Mouse (Mus musculus): ENCODE data around the gene Fbxw2. TPM values are rescaled to one million over a fixed set of nuclear protein-coding genes. Genes with fewer than 3 reads are reported as not detected.
"Not testable (repeated sequence)": the region's sequence is repeated elsewhere in the genome, so short reads cannot be mapped to it uniquely, and the experiment has no call there.

Gene Fbxw2
- polyA plus RNA-seq, 1 experiment from 2014 or later: 51.0 TPM

- Histone ChIP-seq H3K4me2 (ENCODE audit: low read depth, low read length) (peak within 1 kb of the TSS; percentile 75), H3K27me3 (ENCODE audit: control insufficient read depth, insufficient read depth, low read depth, low read length) (no peaks in the 10 kb centered on the region), H3K4me1 (ENCODE audit: control insufficient read depth, low read depth, low read length) (peaks cover 37% of the 10 kb centered on the region), H3K36me3 (ENCODE audit: control insufficient read depth, insufficient read depth) (peaks cover 37% of the 10 kb centered on the region), H3K4me3 (ENCODE audit: low read depth, low read length) (peak within 1 kb of the TSS; percentile 99), H3K27ac (ENCODE audit: low read length) (peak within 1 kb of the TSS; percentile 95), H3K9me3 (replicated peaks; ENCODE audit: control insufficient read depth, low read length) (no peaks in the 10 kb centered on the region), H3K9ac (ENCODE audit: low read depth, low read length) (peak within 1 kb of the TSS; percentile 98)
- WGBS (ENCODE audit: insufficient replicate concordance): under 1% methylated on average over 60 of the region's 60 CpGs
- ATAC-seq (ENCODE audit: low read depth): peak; percentile 96
These were observed 54.5 kb downstream of the Fbxw2 start, which contains the start of gene Hspa5 for GRCm38 (mm10) chr2:34771368-34772226. Gene Hspa5, plus strand, starts transcription at chr2:34771970.

GRCm38 (mm10) chr2:34770951-34771350 lies 55.2 kb downstream of the Fbxw2 start:
- WGBS (ENCODE audit: insufficient replicate concordance): 3% methylated on average over 6 of the region's 6 CpGs
- Histone ChIP-seq H3K4me2 (ENCODE audit: low read depth, low read length) (peak overlapping the region; percentile 75), H3K4me1 (ENCODE audit: control insufficient read depth, low read depth, low read length) (peaks cover 32% of the 10 kb centered on the region), H3K4me3 (ENCODE audit: low read depth, low read length) (peak overlapping the region; percentile 99), H3K36me3 (ENCODE audit: control insufficient read depth, insufficient read depth) (peaks cover 31% of the 10 kb centered on the region), H3K9me3 (replicated peaks; ENCODE audit: control insufficient read depth, low read length) (no peaks in the 10 kb centered on the region), H3K27ac (ENCODE audit: low read length) (peak overlapping the region; percentile 76), H3K9ac (ENCODE audit: low read depth, low read length) (peak overlapping the region; percentile 82), H3K27me3 (ENCODE audit: control insufficient read depth, insufficient read depth, low read depth, low read length) (no peaks in the 10 kb centered on the region)
- ATAC-seq (ENCODE audit: low read depth): no peak

- H3K9ac ChIP-seq (ENCODE audit: low read depth, low read length): peak overlapping the region; percentile 82
- H3K4me3 ChIP-seq (ENCODE audit: low read depth, low read length): peak overlapping the region; percentile 99
- H3K27me3 ChIP-seq (ENCODE audit: control insufficient read depth, insufficient read depth, low read depth, low read length): no peaks in the 10 kb centered on the region
- peak overlapping the region; percentile 75 for H3K4me2 ChIP-seq (ENCODE audit: low read depth, low read length)
- H3K27ac ChIP-seq (ENCODE audit: low read length): peak overlapping the region; percentile 55; the same call in 1 of the 2 replicates
- peaks cover 28% of the 10 kb centered on the region for H3K4me1 ChIP-seq (ENCODE audit: control insufficient read depth, low read depth, low read length)
- WGBS (ENCODE audit: insufficient replicate concordance): 73% methylated on average over 2 of the region's 2 CpGs
- H3K36me3 ChIP-seq (ENCODE audit: control insufficient read depth, insufficient read depth): peaks cover 22% of the 10 kb centered on the region
- H3K9me3 ChIP-seq (replicated peaks; ENCODE audit: control insufficient read depth, low read length): no peaks in the 10 kb centered on the region
- no peak for ATAC-seq (ENCODE audit: low read depth)
These were observed 56.1 kb downstream of the Fbxw2 start for GRCm38 (mm10) chr2:34770049-34770448.

- H3K27ac ChIP-seq (ENCODE audit: low read length): no peak overlapping the region
- no peak overlapping the region for H3K9ac ChIP-seq (ENCODE audit: low read depth, low read length)
- no peaks in the 10 kb centered on the region for H3K36me3 ChIP-seq (ENCODE audit: control insufficient read depth, insufficient read depth)
- ATAC-seq (ENCODE audit: low read depth): no peak
- 60% methylated on average over 12 of the region's 12 CpGs for WGBS (ENCODE audit: insufficient replicate concordance)
- H3K4me3 ChIP-seq (ENCODE audit: low read depth, low read length): no peak overlapping the region
- peaks cover 22% of the 10 kb centered on the region for H3K4me1 ChIP-seq (ENCODE audit: control insufficient read depth, low read depth, low read length)
- H3K4me2 ChIP-seq (ENCODE audit: low read depth, low read length): no peak overlapping the region
- H3K9me3 ChIP-seq (replicated peaks; ENCODE audit: control insufficient read depth, low read length): no peaks in the 10 kb centered on the region
- H3K27me3 ChIP-seq (ENCODE audit: control insufficient read depth, insufficient read depth, low read depth, low read length): no peaks in the 10 kb centered on the region
These were observed 61.3 kb downstream of the Fbxw2 start for GRCm38 (mm10) chr2:34764801-34765200.

GRCm38 (mm10) chr2:34762872-34763271 lies 63.2 kb downstream of the Fbxw2 start:
- Histone ChIP-seq H3K4me2 (ENCODE audit: low read depth, low read length) (peak overlapping the region; percentile 30; the same call in 1 of the 2 replicates), H3K27ac (ENCODE audit: low read length) (peak overlapping the region; percentile 85), H3K4me3 (ENCODE audit: low read depth, low read length) (no peak overlapping the region), H3K36me3 (ENCODE audit: control insufficient read depth, insufficient read depth) (no peaks in the 10 kb centered on the region), H3K27me3 (ENCODE audit: control insufficient read depth, insufficient read depth, low read depth, low read length) (no peaks in the 10 kb centered on the region), H3K9me3 (replicated peaks; ENCODE audit: control insufficient read depth, low read length) (no peaks in the 10 kb centered on the region), H3K9ac (ENCODE audit: low read depth, low read length) (peak overlapping the region; percentile 36; the same call in 1 of the 2 replicates), H3K4me1 (ENCODE audit: control insufficient read depth, low read depth, low read length) (peaks cover 22% of the 10 kb centered on the region)
- peak; percentile 22; the same call in 1 of the 2 replicates for ATAC-seq (ENCODE audit: low read depth)
- WGBS (ENCODE audit: insufficient replicate concordance): 57% methylated on average over 2 of the region's 2 CpGs

GRCm38 (mm10) chr2:34762174-34762573 lies 63.9 kb downstream of the Fbxw2 start:
- peak overlapping the region; percentile 85 for H3K27ac ChIP-seq (ENCODE audit: low read length)
- H3K4me2 ChIP-seq (ENCODE audit: low read depth, low read length): peak overlapping the region; percentile 21; the same call in 1 of the 2 replicates
- no peaks in the 10 kb centered on the region for H3K36me3 ChIP-seq (ENCODE audit: control insufficient read depth, insufficient read depth)
- WGBS (ENCODE audit: insufficient replicate concordance): 35% methylated on average over 2 of the region's 2 CpGs
- peak; percentile 95 for ATAC-seq (ENCODE audit: low read depth)
- no peaks in the 10 kb centered on the region for H3K9me3 ChIP-seq (replicated peaks; ENCODE audit: control insufficient read depth, low read length)
- no peak overlapping the region; the same call in 1 of the 2 replicates for H3K9ac ChIP-seq (ENCODE audit: low read depth, low read length)
- no peaks in the 10 kb centered on the region for H3K27me3 ChIP-seq (ENCODE audit: control insufficient read depth, insufficient read depth, low read depth, low read length)
- H3K4me1 ChIP-seq (ENCODE audit: control insufficient read depth, low read depth, low read length): peaks cover 22% of the 10 kb centered on the region
- H3K4me3 ChIP-seq (ENCODE audit: low read depth, low read length): no peak overlapping the region

- H3K4me3 ChIP-seq (ENCODE audit: low read depth, low read length); H3K36me3 ChIP-seq (ENCODE audit: control insufficient read depth, insufficient read depth); H3K9ac ChIP-seq (ENCODE audit: low read depth, low read length); H3K27me3 ChIP-seq (ENCODE audit: control insufficient read depth, insufficient read depth, low read depth, low read length); H3K4me2 ChIP-seq (ENCODE audit: low read depth, low read length); H3K9me3 ChIP-seq (replicated peaks; ENCODE audit: control insufficient read depth, low read length): not testable (repeated sequence)
- Histone ChIP-seq H3K27ac (ENCODE audit: low read length) (peak overlapping the region; percentile 84; the same call in 1 of the 2 replicates), H3K4me1 (ENCODE audit: control insufficient read depth, low read depth, low read length) (peaks cover 22% of the 10 kb centered on the region)
- 87% methylated on average over 5 of the region's 5 CpGs for WGBS (ENCODE audit: insufficient replicate concordance)
- peak; percentile 57 for ATAC-seq (ENCODE audit: low read depth)
These were observed 64.8 kb downstream of the Fbxw2 start for GRCm38 (mm10) chr2:34761272-34761671.

- 62% methylated on average over 1 of the region's 1 CpGs for WGBS (ENCODE audit: insufficient replicate concordance)
- Histone ChIP-seq H3K27me3 (ENCODE audit: control insufficient read depth, insufficient read depth, low read depth, low read length) (no peaks in the 10 kb centered on the region), H3K36me3 (ENCODE audit: control insufficient read depth, insufficient read depth) (no peaks in the 10 kb centered on the region), H3K4me1 (ENCODE audit: control insufficient read depth, low read depth, low read length) (peaks cover 18% of the 10 kb centered on the region), H3K4me2 (ENCODE audit: low read depth, low read length) (no peak overlapping the region), H3K4me3 (ENCODE audit: low read depth, low read length) (no peak overlapping the region), H3K27ac (ENCODE audit: low read length) (no peak overlapping the region), H3K9me3 (replicated peaks; ENCODE audit: control insufficient read depth, low read length) (no peaks in the 10 kb centered on the region), H3K9ac (ENCODE audit: low read depth, low read length) (no peak overlapping the region)
- ATAC-seq (ENCODE audit: low read depth): no peak
These were observed 68.8 kb downstream of the Fbxw2 start for GRCm38 (mm10) chr2:34757341-34757740.

Data from liver, embryonic 16.5 days (tissue).